Mouse (Mus musculus): ENCODE measurements at regions not wholly inside any gene's neighbourhood (a gene's known extent, or its start where the extent isn't known, plus 50 kb on each side); places are given as distances from the start of the nearest gene placed in this dataset.

DNA sequence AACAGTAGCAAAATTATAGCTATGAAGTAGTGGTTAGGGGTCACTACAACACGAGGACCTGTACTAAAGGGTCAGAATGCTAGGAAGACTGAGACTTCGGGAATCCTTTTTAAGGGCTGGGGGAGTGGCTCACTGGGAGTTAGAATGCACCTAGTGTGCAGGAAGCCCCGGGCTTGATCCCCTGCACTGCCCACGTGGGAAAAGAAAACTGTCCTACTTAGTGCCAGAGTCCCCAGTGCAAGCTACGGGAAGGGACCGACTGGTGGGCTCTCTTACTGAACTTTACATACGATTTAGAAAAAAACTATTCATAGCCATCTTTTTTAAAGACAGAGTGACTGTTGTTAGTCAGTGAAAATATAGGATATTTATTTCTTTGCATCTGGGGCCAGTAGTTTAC lies 252.5 kb downstream of the Hhipl2 start:
- H3K27me3 ChIP-seq (ENCODE audit: control insufficient read depth in 1 of 2, insufficient read depth in 2 of 2, low read length in 2 of 2), result no peaks in the 10 kb centered on the region
- H3K4me3 ChIP-seq (ENCODE audit: control insufficient read depth in 1 of 2, insufficient read depth in 1 of 2, low read depth in 2 of 2, low read length in 2 of 2), result no peak overlapping the region
- no peaks in the 10 kb centered on the region for H3K4me1 ChIP-seq (ENCODE audit: control insufficient read depth in 1 of 2, insufficient read depth in 2 of 2, low read length in 2 of 2)
- no peak for TF ChIP-seq BHLHE40 (IDR thresholded peaks at IDR 0.05; ENCODE audit: borderline replicate concordance, low read depth, low read length)
- TF ChIP-seq NRF1 (IDR thresholded peaks at IDR 0.05; ENCODE audit: insufficient read depth, low read depth, low read length, poor library complexity, severe bottlenecking), result no peak
- TF ChIP-seq POLR2AphosphoS2 (IDR thresholded peaks at IDR 0.05; ENCODE audit: low read length), result no peak
- no peak for TF ChIP-seq ZNF384 (IDR thresholded peaks at IDR 0.05; ENCODE audit: low read depth, low read length)
- TF ChIP-seq HCFC1 (IDR thresholded peaks at IDR 0.05; ENCODE audit: low read depth, low read length), result no peak
- TF ChIP-seq ZMIZ1 (IDR thresholded peaks at IDR 0.05; ENCODE audit: low read depth, low read length), result no peak
- no peak overlapping the region for H3K9ac ChIP-seq (ENCODE audit: control insufficient read depth, low read depth, low read length, poor library complexity, severe bottlenecking)
- H3K79me2 ChIP-seq (ENCODE audit: control insufficient read depth, insufficient read depth, low read length, poor library complexity), result no peaks in the 10 kb centered on the region
- H3K9me3 ChIP-seq (replicated peaks; ENCODE audit: insufficient read depth, low read length), result no peaks in the 10 kb centered on the region
- H3K27ac ChIP-seq (ENCODE audit: control insufficient read depth, low read depth, low read length), result no peak overlapping the region
- H3K36me3 ChIP-seq (ENCODE audit: control insufficient read depth in 1 of 2, insufficient read depth in 2 of 2, low read length in 2 of 2), result no peaks in the 10 kb centered on the region
- DNase-seq (ENCODE audit: low read depth, low spot score), result no peak

DNA sequence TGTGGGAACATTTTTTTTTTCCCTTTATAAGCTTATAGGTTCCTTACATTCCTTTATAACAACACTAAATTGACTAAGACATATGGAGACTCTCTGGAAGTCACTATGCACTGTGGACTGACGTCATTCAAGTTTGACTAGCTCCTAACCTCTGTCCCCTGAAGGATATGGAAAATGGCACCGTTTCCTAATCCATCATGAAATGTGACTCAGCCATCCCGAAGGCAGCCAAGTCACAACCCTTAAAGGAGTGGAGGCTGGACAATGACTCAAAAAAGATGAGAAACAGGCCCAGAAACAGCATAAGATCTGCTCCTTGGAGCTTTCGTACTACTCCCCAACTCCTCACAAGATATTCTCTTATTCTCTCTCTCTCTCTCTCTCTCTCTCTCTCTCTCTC lies 253.5 kb downstream of the Hhipl2 start:
- no peaks in the 10 kb centered on the region for H3K4me1 ChIP-seq (ENCODE audit: control insufficient read depth in 1 of 2, insufficient read depth in 2 of 2, low read length in 2 of 2)
- no peak for DNase-seq (ENCODE audit: low read depth, low spot score)
- no peaks in the 10 kb centered on the region for H3K9me3 ChIP-seq (replicated peaks; ENCODE audit: insufficient read depth, low read length)
- no peak for TF ChIP-seq NRF1 (IDR thresholded peaks at IDR 0.05; ENCODE audit: insufficient read depth, low read depth, low read length, poor library complexity, severe bottlenecking)
- TF ChIP-seq ZC3H11A (IDR thresholded peaks at IDR 0.05; ENCODE audit: low read depth, low read length), result no peak
- no peak for TF ChIP-seq TBP (IDR thresholded peaks at IDR 0.05; ENCODE audit: low read depth, low read length)
- no peak for TF ChIP-seq HCFC1 (IDR thresholded peaks at IDR 0.05; ENCODE audit: low read depth, low read length)
- no peak for TF ChIP-seq JUND (IDR thresholded peaks at IDR 0.05; ENCODE audit: low read depth, low read length)
- TF ChIP-seq MEF2A (IDR thresholded peaks at IDR 0.05; ENCODE audit: extremely low read depth, insufficient replicate concordance, low read depth, low read length, poor library complexity, severe bottlenecking), result no peak
- no peak for TF ChIP-seq MYC (IDR thresholded peaks at IDR 0.05; ENCODE audit: low read depth, low read length)
- no peak for TF ChIP-seq TCF12 (IDR thresholded peaks at IDR 0.05; ENCODE audit: low read depth, low read length)
- no peak for TF ChIP-seq E2F4 (IDR thresholded peaks at IDR 0.05; ENCODE audit: borderline replicate concordance, low read depth, low read length)
- no peak overlapping the region for H3K9ac ChIP-seq (ENCODE audit: control insufficient read depth, low read depth, low read length, poor library complexity, severe bottlenecking)
- no peaks in the 10 kb centered on the region for H3K36me3 ChIP-seq (ENCODE audit: control insufficient read depth in 1 of 2, insufficient read depth in 2 of 2, low read length in 2 of 2)
- no peak overlapping the region for H3K4me3 ChIP-seq (ENCODE audit: control insufficient read depth in 1 of 2, insufficient read depth in 1 of 2, low read depth in 2 of 2, low read length in 2 of 2)
- no peak overlapping the region for H3K27ac ChIP-seq (ENCODE audit: control insufficient read depth, low read depth, low read length)
- no peaks in the 10 kb centered on the region for H3K79me2 ChIP-seq (ENCODE audit: control insufficient read depth, insufficient read depth, low read length, poor library complexity)
- no peaks in the 10 kb centered on the region for H3K27me3 ChIP-seq (ENCODE audit: control insufficient read depth in 1 of 2, insufficient read depth in 2 of 2, low read length in 2 of 2)

DNA sequence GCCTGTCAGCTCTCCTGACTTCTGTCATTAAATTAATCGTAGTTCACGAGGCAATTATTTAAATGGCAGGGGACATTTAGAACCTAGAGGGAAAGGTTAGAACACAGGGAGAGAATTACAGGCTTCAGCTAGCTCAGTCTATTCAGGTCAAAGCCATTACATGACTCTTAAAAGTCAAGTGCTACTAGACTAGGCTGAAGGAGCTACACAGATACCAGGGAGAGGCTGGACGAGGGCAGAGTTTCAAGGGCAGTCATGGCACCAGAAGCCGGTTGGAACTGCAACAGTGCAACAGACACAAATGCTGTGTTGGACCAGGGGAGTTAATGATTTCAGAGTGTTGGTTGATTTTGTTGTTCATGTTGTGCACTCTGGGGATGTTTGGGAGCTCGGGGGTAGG lies 254.5 kb downstream of the Hhipl2 start:
- Histone ChIP-seq H3K27me3 (ENCODE audit: control insufficient read depth in 1 of 2, insufficient read depth in 2 of 2, low read length in 2 of 2) (no peaks in the 10 kb centered on the region), H3K36me3 (ENCODE audit: control insufficient read depth in 1 of 2, insufficient read depth in 2 of 2, low read length in 2 of 2) (no peaks in the 10 kb centered on the region), H3K4me3 (ENCODE audit: control insufficient read depth in 1 of 2, insufficient read depth in 1 of 2, low read depth in 2 of 2, low read length in 2 of 2) (no peak overlapping the region), H3K27ac (ENCODE audit: control insufficient read depth, low read depth, low read length) (no peak overlapping the region), H3K9ac (ENCODE audit: control insufficient read depth, low read depth, low read length, poor library complexity, severe bottlenecking) (no peak overlapping the region), H3K4me1 (ENCODE audit: control insufficient read depth in 1 of 2, insufficient read depth in 2 of 2, low read length in 2 of 2) (no peaks in the 10 kb centered on the region), H3K79me2 (ENCODE audit: control insufficient read depth, insufficient read depth, low read length, poor library complexity) (no peaks in the 10 kb centered on the region), H3K9me3 (replicated peaks; ENCODE audit: insufficient read depth, low read length) (no peaks in the 10 kb centered on the region)
- TF ChIP-seq RCOR1 (IDR thresholded peaks at IDR 0.05; ENCODE audit: low read depth, low read length), result no peak
- TF ChIP-seq MAZ (IDR thresholded peaks at IDR 0.05; ENCODE audit: low read depth, low read length), result no peak
- TF ChIP-seq POLR2AphosphoS5 (IDR thresholded peaks at IDR 0.05; ENCODE audit: borderline replicate concordance, low read depth, low read length), result no peak
- no peak for TF ChIP-seq POLR2A (IDR thresholded peaks at IDR 0.05; ENCODE audit: control insufficient read depth in 1 of 2, insufficient read depth in 1 of 2, low read depth in 1 of 2, low read length in 2 of 2, poor library complexity in 1 of 2)
- TF ChIP-seq UBTF (IDR thresholded peaks at IDR 0.05; ENCODE audit: borderline replicate concordance, insufficient read depth, low read depth, low read length), result no peak
- no peak for TF ChIP-seq EP300 (IDR thresholded peaks at IDR 0.05; ENCODE audit: low read depth in 1 of 2, low read length in 2 of 2)
- no peak for TF ChIP-seq JUND (IDR thresholded peaks at IDR 0.05; ENCODE audit: low read depth, low read length)
- no peak for TF ChIP-seq MAFK (IDR thresholded peaks at IDR 0.05; ENCODE audit: borderline replicate concordance, low read depth, low read length)
- TF ChIP-seq TCF12 (IDR thresholded peaks at IDR 0.05; ENCODE audit: low read depth, low read length), result no peak
- TF ChIP-seq MEF2A (IDR thresholded peaks at IDR 0.05; ENCODE audit: extremely low read depth, insufficient replicate concordance, low read depth, low read length, poor library complexity, severe bottlenecking), result no peak
- TF ChIP-seq MYB (IDR thresholded peaks at IDR 0.05; ENCODE audit: low read depth, low read length), result no peak
- no peak for TF ChIP-seq NELFE (IDR thresholded peaks at IDR 0.05; ENCODE audit: low read depth, low read length)
- DNase-seq (ENCODE audit: low read depth, low spot score), result no peak

All from MEL (cell line).